Mouse (Mus musculus) thymus, postnatal 36 days (tissue): ENCODE measurements around the gene Kmt2e.

Experiments used
- DNase-seq, 2 experiments: peaks; one replicate each; pipeline ENCODE4 v3.0.0; 2022; ENCODE audit warnings: mixed read lengths in 2 of 2

The Kmt2e gene

DNA sequence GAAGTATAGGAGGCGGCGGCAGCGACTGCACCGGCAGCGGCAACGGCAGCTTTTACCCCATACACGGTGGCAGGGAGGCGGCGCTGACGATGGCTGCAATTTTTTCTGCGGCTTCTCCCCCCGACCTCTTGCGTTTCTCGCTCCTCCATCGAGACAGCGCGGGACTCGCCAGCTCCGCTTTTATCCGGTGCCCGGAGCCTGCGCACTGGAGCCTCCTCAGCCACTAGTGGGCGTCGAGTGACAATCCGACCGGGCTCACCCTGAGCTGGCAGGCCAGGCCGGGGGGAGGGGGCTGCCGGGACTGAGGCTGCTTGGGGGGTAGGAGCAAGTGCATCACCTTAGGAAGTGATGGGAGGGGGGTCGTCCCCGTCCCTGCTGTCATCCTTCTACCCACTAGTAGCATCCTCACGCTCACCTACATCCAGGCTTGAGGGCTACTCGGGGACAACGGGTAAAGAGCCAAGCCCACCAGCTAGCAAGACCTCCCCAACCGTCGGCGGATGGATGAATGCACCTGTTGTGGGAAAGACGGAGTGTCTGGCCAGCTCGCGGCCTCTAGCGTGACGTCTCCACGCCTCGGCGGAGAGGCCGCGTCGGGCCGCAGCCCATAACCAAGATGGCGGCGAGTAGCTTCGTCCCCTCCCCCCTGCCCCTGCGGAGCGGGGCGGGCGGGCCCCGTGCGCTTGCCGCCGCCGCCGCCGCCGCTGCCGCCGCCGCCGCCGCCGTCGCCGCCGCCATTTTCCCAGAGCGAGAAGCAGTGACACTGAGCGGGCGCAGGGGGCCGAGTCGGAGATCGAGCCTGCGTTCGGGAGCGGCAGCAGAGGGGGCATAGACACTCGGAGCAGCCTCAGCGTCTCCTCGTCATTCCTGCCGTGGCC lies at the start of gene Kmt2e:
TSS of gene Kmt2e (plus strand) at position 722 of the 878 bp plus-strand sequence.
- peak; percentile 93 to 94 for DNase-seq

DNA sequence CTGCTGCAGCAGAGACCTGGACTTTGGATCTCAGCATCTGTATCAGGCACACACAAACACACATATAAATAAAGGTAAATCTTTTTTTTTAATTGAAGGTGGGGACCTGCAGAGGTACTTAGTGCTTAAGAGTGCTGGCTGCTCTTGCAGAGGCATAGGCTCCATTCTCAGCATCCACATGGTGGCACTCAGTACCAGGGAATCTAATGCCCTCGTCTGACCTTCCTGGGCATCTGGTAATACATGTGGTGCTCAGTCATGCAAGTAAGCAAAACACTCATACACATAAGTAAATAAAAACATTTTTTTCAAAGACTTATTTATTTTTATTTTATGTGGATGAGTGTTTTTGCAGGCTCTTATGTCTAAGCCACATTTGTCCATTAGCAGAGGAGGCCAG lies 49.1 kb upstream of the Kmt2e start:
- DNase-seq = peak; percentile 36 to 46

DNA sequence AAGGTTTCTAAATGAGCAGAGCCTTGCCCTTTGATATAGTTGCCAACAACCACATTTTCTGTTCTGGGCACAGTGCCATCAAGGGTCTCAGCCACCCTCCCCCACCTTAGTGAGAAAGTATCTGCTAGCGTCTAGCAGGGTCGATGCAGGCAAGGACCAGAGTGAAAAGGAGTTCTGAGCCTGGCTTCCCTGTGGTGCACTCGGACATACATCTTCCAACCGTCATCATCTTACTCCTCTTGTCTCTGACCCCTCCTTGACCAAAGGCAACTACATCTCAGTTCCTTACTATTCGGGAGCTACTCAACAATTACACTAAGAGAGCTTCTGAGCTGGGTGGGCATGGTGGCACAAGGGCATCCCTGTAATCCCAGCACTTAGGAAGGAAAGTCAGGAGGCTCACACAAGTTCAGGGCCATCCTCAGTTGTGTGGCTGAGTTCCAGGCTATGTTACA lies 48.5 kb upstream of the Kmt2e start:
- DNase-seq = peak; percentile 22 to 42

DNA sequence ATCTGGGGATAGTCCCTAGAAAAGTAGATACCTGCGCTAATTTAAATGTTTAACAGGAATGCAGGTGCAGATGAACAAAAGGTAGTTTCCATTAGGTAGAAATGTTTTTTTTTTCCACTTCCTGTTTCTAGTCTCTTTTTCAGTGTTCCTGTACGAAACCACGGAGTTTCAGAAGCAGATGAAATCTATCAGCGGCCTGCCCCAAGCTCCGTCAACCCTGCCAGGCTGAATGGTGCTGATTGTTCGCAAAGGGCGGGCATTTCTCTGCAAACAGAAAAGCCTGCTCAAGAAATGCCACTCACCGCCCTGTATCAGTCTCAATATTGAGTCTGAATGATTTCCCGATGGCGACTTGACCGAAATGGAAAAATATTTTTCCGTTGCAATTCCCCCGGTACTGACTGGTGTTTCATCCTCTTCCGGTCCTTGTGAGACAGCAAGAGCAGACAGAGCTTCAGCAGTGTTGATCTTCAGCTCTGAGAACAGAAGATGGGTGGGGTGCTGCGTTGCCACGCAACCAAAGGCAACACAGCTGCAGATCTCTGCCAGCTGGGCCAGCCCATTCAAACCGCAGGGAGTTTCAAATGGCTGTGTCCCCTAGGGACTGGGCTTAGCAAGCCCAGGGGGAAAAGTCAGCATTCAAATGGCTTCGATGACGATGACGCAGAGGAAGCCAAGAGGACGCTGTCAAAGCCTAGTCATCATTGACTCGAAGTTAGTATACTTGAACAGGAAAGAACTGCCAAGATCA lies 47.5 kb upstream of the Kmt2e start:
- peak; percentile 85 to 95 for DNase-seq

DNA sequence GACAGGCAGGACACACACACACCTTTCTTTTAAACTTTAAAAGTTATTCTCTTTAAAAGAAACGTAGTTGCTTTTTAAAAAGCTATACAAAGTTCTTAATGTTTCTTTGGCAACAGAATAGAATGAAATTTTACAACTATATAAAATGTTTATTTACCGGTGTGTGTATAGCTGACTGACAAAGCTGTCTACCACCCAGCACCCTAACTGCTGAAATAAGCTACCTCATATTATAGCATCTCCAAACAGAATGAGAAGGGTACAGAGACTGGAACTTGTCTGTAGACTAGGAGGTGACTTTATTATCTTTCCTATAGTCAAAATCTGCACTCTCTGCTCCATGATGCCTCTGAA lies 47.0 kb upstream of the Kmt2e start:
- no peak for DNase-seq

DNA sequence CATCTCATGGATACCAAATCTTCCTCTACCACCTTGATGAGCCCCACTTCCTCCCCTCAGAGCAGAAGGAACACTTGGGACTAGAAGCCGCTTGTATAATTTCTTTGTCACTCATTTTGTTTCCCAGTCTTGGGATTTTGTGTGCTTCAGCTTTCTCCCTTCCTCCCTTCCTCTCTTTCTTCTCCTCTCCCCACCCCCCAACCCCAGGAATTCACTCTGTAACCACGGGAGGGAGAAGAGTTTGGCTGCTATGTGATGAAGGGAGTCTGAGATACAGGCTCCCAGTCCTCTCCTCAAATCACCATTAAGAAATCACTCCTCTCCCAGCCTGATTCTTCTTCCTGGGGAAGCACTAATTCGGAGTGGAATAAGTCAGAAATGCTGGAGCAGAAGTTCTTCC lies 46.1 kb upstream of the Kmt2e start:
- DNase-seq = no peak

DNA sequence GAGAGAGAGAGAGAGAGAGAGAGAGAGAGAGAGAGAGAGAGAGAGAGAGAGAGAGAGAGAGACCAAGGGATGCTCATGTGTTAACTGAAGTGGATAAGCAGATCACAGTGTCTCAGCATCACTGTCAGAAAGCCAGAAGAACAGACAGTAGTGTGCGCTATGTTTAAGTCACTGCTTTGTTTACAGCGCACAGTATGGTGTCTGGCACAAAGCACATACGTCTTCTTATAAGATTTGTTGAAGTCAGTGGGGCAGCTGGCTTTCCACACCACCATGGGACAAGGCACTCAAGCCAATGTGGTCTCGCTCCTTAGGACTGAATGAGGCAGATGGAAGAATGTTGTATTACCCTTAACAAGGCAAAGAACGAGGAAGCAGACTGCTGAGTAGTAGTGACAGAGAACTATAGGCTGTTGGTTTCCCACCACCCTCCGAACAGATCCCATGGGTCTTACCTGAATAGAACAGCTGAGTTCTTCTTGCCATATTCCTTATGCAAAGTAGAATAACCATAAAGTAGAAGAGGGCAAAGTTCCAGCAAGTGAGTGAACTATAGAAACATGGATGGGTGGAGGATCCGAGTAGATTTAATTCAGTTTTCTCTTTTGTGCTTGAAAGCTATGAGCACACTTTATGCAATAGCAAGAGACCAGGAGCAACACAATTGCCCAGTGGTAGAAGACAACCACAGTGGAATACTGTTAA lies 44.5 kb upstream of the Kmt2e start:
- DNase-seq = no peak

DNA sequence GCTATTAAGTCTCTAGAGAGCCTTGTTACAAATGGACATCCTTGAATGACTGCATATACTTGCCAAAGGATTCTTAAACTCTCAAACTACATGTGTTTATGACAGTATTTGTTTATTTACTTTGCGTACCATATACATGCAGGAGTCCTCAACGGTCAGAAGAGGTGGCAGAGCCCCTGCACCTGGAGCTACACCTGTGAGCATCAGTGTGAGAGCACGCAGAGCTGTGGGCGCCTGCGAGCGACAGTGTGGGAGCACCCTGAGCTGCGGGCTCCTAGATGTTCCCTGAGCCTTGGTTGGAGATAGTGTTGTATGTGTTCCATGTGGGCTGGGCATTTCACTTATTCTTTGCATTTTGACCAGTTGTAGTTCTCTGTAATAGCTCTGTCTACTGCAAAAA lies 42.5 kb upstream of the Kmt2e start:
- DNase-seq = no peak

DNA sequence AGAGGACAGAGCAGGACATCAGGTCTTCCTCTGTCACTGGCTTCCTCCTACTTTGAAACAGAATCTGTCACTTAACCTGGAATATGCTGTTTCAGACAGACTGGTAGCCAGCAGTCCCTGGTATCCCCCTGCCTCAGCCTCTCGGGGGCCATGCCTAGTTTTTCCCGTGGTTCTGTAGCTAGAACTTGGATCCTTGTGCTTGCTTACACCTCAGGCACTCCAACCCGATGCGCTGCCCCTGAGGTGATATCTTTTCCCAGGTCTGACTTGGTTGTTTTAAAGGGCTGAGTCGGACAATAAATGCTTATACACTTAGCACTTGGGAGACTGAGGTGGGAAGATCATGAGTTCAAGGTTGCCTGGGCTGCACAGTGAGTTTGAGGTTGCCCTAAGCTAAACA lies 40.4 kb upstream of the Kmt2e start:
- DNase-seq = no peak

DNA sequence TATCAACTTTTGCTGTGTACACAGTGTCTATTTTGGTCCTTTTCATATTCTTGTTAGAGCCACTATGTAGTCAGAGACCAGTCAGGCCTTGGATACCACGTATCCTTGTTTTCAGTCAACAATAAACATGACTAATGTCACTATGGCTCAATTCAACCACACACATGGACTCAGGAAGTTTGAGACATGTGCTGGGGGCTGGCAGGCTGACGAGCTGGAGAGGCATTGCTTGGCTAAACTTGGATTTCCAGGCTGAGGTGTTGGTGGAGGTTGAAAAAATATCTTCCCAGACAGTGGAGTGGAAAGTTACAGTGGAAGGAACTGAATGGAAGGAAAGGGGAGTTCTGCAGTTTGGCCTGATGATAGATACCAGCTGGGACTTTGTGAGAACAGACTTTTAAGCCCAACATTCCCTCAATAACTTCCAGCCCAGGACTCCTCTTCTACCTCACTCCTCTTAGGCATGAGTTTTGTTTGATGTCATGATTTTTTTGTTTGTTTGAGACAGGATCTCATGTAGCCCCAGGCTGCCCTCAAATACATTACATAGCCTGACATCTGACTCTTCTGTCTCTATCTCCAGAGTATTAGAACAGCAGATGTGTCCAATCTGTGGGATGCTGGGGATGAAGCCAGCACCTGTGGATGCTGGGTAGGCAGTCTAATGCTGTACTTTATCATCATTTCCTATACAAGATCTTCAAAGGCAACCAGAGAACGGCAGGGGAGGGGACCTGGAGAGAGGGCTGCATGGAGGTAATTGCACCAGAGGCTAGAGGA lies 39.7 kb upstream of the Kmt2e start:
- DNase-seq = no peak

DNA sequence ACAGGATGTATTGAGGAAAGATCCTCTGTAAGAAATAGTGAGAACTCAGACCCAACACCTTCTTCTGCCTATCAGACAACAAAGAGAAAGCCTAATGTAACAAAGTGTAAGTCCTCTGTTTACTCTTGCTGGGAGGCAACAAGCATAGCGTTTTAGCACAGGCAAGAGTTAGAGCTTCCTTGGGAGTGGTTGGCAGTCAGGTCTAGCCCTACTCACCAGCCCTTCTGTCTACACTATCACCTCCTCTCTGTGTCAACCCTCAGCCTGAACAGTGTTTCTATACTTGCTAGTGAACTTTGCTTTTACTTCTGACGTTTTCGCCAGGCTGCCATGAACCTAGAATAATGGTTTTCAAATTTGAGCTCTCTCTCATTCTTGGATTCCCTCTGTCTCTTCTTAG lies 38.5 kb upstream of the Kmt2e start:
- DNase-seq = no peak

DNA sequence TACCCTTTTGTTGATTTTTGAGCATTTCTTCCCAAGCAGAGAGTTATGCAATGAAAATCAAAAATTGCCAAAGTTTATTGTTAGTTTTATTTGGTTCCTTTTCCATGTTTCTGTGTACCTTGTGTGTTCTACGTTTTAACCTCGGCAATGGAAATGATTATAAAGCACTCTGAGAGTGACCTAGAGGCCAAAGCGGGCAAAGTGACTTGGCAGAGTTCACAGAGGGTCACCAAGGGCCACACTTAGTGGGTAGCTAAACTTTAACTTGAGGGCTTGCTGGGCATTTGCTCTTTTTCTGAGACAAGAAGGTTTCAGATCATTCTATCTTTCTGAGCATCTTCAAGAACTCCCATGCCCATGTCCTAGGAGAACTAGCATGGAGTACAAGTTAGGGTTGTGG lies 37.5 kb upstream of the Kmt2e start:
- no peak for DNase-seq

DNA sequence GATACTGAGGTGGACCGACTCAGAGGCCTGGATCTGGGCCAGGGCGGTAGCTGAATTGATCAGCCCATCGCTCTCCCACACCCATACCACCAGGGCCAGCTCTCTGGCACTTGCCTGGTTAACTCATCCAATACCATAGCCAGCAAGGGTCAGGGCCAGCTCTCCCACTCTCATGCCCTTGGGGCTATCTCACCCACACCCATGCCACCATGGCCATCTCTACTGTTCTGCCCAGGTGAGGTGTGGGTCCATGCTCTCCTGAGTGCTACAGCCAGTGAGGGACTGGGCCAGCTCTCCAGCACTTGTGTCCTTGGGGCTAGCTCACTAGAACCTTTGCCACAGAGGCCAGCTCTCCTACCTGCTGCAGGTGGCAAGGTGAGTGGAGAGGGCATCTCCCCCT lies 34.1 kb upstream of the Kmt2e start:
- DNase-seq = no peak

DNA sequence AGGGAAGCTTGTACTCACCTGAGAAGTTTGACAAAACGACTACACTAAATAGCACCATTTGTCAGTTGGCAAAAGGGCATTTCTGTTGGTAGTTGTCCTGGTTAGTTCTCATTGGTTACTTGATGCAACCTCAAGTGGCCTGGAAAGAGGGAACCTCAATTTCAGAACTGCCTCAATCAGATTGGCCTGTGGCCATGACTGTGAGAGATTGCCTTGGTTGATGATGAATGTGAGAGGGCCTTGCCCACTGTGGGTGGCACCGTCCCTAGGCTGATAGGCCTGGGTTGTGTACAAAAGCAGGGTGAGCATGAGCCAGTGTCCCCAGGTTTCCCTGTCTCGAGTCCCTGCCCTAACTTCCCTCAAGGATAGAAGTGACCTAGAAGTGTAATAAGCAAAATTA lies 33.4 kb upstream of the Kmt2e start:
- DNase-seq = no peak

DNA sequence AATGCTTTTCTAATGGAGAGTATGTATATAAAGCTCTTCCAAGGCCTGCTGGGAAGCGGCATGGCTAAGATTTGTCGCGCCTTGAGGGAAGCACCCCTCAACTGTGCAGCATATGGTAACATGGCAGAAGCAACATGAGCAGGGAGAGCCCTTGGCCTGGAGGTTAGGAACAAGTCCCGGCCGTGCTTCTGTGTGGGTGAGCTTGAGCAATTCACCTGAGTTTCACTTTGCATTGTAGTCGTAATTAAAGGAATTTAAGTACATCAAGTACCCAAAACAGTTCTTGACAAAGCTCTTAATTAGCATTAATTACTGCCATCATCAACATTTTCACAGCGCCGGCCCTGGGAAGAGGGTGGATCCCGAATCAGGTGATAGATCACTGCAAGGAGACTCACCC lies 32.9 kb upstream of the Kmt2e start:
- DNase-seq = no peak

DNA sequence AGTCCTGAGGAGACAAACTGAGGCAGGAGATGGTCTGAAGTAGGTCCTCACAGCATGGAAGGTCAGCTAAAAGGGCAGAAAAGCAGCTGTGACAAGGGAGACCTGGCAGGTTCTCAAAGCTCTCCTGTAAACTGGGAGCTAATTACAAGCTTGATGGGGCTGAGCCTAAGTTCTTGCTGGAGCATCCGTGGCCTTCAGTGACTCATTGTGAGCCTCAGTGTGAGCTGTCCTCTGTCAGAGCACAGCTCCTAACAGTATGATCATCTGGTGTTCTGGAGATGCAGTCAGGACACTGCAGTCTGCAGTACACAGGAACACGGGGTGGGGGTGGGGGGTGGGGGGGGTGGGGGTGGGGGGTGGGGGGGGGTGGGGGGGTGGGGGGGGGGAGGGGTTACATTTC lies 32.2 kb upstream of the Kmt2e start:
- no peak for DNase-seq

DNA sequence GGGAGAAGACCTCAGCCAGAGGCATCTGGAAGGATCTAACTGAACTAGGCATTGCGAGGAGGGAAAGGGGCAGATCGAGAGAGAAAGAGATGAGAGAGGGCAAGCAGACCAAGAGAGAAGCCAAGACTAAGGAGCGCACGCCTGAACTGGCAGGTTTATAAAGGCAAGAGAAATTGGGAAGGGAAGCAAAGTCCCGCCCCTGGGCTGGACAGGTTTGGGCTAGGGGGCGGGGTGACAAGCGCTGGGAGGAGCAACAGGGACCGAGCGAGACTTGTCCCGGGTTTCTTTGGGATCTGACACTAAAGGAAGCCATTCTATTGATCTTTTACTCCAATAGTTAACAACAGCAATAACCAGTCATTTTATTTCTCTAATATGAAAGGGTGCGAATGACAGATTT lies 31.1 kb upstream of the Kmt2e start:
- DNase-seq = no peak

DNA sequence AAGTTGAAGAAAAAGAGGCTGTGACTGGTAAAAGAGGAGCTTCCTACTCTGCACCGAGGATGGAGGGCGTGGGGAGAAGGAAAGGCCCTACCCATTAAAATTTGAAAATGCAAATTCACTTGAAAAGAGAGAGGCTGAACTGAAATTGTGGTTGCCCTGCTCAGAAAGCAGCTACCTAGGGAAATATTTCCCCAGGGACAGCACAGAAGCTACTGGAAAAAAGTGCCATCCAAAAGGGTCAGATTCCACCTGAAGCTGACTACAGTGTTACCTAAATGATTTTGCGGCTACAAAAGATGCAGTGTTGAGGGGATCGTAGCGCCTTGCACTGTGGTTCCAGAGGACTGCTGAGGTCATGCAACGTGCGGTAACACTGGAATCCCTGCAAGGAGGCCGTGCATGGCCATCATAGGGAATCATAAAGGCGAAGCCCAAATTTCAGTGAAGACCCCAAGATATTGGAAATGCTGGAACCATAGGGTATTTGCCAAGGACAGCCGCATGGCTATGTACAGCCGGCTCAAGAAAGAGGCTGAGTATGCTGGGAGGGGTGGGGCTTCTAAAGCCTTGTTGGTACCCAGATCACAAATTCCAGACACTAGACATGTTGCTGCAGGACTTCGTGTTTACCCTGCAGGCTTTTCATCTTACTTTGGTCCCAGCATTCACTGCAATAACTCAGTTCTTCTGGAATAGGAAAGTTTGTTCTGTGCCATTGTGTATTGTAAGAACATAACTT lies 28.4 kb upstream of the Kmt2e start:
- DNase-seq = no peak

DNA sequence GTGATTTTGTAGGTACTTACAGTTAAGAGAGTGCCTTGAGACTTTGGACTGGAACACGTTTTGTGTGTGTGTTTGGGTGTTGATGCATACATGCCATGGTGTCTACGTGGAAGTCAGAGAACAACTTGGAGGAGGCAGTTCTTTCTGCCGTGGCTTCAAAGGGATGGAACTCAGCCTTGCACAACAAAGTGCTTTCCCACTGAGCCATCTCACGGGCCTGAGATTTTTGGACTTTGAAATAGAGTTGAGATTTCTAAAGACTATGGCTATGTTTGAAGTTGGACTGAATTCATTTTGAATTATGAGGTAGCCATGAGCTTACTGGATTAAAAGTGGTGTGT lies 27.9 kb upstream of the Kmt2e start:
- DNase-seq = no peak

DNA sequence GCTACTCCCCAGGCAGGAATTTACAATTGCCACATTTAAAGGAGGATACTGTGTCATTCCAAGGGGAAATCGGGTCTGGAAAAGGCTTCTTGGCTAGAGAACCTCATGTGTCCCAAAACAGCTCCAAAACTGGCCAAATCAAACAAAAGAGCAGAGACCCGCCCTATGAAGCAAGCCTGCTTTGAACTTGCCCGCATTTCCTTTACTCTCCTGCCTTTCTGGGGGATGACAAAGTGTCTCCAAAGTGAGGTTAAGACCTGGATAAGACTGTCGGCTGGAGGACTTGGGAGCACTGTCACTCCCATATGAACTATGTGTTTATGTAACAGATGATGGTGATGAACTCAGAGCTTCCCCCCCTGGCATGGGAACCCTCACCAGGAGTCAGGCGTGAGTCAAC lies 26.1 kb upstream of the Kmt2e start:
- DNase-seq = no peak

DNA sequence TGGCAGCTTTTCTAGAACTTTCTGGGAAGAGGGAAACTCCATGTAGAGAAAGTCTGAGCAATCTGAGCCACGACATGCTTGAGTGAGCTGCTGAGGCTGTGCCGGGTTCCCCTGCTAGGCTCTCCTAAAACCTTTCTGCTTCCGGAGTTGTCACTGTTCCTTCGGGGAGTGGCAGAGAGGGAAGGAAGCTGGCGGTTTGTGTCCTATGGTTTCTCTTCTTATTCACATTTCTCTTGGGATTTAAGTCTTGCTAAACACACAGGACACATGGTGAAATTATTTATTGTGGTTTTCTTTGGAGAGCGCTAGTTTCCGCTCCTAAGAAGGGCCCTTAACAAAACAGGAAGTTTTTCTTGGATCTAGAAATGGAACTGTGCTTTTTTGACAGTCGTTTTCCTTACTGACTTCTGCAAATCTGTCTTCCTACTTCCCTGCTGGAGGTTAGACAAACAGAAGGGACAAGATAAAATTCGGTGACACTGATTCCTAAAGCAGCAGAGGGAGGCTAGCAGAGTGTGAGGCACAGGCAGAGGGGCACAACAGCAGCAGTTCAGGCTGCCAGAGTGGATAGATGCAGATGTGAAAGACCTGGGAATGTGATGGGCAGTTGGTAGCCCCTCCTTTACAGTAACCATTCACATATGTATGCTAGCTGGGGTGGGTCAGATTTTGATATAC lies 24.1 kb upstream of the Kmt2e start:
- no peak for DNase-seq

DNA sequence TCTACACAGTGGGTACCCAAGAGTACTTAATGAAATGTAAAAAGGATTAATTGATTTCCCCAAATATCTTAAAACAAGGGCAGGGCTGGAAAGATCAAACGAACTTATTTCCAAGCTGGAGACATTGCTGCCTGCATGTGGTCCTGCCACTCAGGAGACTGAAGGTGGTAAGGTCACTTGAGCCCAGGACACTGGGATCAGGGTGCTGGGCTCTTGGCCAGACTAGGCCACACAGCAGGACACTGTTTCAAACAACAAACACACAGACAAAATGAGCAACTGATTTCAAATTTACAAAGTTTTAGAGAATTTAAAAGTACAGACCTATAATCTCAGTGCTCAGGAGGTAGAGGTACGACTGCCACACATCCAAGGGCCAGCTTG lies 23.5 kb upstream of the Kmt2e start:
- DNase-seq = no peak
